Mouse (Mus musculus) adrenal gland, adult (tissue): ENCODE data around the gene Rora.
A peak's percentile ranks its signal among the peaks of the same experiment; 100 is the strongest.

Experiments
- DNase-seq, 2 experiments: peaks; one replicate each; pipeline ENCODE4 v3.0.0; 2022 to 2023; ENCODE audit warnings: low spot score in 1 of 2; ENCODE audit not compliant: inconsistent age in 2 of 2

Gene Rora

GRCm38 (mm10) chr9:68653211-68654038 lies at the start of gene Rora:
TSS of gene Rora (plus strand) at chr9:68653786.
- DNase-seq, result peak; percentile 82 to 93

GRCm38 (mm10) chr9:68614006-68614405 lies 39.6 kb upstream of the Rora start:
- DNase-seq, result no peak

DNA sequence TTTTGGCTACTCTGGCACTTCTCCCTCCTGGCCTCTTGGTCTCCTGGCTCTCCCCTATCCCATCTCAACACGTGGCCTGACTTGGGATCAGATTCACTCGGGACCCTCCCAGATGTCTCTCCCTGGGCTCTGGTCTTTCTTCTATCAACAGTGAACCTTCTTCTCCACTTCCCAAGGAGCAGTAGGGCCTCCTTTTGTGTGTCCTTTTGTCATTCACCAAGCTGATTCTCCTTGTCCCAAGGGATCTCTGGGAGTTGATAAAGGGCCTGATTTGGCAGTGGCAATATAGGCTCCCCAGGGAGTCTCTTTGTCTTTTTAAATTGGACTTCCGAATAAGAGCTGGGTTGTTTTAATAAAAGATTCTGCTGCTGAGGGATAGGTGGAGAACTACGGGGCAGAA lies 36.5 kb upstream of the Rora start:
- no peak for DNase-seq

GRCm38 (mm10) chr9:68620036-68620435 lies 33.5 kb upstream of the Rora start:
- no peak for DNase-seq

- no peak for DNase-seq
Measured at GRCm38 (mm10) chr9:68620441-68620840, 33.1 kb upstream of the Rora start.

- DNase-seq, result peak; percentile 19 to 26
Measured at GRCm38 (mm10) chr9:68624981-68625380, 28.6 kb upstream of the Rora start.

DNA sequence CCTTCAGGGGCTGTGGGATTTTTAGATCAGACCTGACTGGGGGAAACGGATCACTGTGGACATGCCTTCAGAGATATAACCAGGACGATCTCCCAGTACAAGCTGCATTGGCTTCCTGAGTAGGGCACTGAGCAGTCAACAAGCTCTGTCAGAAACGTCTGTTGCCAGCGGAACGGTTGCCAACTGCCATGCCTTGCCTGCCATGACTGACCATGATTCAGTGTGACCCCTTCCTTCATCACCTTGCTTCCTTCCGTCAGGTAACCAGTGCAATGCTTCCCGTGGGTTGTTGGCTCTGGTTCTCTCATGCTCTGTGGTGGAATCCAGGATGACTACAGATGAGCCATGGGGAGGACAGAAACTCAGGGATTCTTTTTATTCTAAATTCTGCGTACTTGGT lies 16.3 kb upstream of the Rora start:
- DNase-seq, result no peak

GRCm38 (mm10) chr9:68641123-68641522 lies 12.5 kb upstream of the Rora start:
- DNase-seq, result no peak

- DNase-seq, result no peak
Measured at GRCm38 (mm10) chr9:68648061-68648460, 5.5 kb upstream of the Rora start.

DNA sequence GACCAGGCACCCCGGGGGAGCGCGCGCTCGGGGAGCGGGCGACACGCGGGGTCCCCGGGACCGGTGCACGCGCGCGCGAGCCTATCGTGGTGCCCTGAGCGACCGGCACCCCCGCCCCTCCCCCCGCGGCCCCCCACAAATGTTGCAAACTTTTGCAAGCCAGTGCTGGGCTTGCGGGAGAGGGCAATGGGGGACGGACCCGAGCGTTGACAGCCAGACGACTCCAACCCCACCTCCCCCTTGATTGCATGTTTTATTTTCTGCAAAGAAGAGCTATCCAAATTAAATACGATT lies 400 bp downstream of the Rora start:
- no peak for DNase-seq

DNA sequence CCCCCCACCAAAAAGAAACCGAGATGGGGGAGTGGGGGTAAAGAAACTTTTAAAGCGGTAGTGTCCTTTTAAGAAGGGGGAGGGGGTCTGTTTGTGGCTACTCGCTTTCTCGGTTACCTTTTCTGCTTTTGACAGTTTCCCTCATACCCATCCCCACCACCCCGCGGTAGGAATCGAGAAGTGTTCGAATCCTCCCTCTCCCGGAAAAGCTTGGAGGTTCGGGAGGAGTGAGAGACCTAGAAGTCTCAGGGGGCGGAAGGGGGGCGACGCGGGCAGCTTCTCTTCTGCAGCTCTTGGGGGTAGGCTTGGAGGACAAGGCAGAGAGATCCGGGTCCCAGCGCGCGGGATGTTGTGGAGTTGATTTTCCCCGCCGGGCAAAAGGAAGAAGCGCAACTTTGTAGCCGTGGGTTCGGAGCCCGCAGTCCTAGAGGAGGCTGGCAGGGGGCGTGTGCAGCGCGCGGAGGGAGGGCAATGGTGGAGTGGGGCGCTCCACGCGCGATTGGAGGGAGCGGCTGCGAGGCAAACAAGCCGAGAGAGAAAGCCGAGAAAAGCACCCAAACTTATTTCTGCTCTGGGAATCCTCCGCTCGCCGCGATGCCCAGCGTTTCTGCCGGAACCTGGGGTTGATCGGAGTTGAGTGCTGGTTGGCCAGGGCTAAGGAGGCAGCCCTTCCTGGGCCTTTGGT lies 889 bp downstream of the Rora start:
- DNase-seq, result peak; percentile 61 to 90

- peak; percentile 84 to 95 for DNase-seq
Measured at GRCm38 (mm10) chr9:68655018-68656005, 1.7 kb downstream of the Rora start.

GRCm38 (mm10) chr9:68656076-68656795 lies 2.6 kb downstream of the Rora start:
- DNase-seq, result peak; percentile 65 to 89

- DNase-seq, result peak in 1 of 2 experiments; percentile 69
Measured at GRCm38 (mm10) chr9:68656796-68657130, 3.2 kb downstream of the Rora start.

GRCm38 (mm10) chr9:68670731-68671130 lies 17.1 kb downstream of the Rora start:
- peak in 1 of 2 experiments; percentile 56 for DNase-seq

DNA sequence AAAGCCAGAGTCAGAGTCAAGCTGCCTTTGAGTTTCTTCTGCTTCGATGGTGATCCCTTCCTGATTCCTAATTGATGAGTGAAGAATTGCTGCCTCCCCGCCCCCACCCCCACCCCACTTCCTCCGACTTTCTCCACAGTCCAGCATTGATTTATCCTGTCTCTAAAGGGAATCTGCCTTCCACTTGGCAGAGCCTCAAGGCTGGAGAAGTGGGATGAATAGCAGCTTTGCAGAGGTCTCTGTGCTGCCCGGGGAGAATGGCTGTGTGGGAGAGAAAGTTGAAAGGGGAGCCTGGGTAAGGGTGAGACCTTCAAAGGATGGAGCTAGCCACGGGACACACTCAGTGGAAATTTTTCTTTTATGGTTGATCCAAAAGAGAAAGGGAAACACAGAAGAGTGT lies 18.9 kb downstream of the Rora start:
- peak; percentile 44 to 83 for DNase-seq

DNA sequence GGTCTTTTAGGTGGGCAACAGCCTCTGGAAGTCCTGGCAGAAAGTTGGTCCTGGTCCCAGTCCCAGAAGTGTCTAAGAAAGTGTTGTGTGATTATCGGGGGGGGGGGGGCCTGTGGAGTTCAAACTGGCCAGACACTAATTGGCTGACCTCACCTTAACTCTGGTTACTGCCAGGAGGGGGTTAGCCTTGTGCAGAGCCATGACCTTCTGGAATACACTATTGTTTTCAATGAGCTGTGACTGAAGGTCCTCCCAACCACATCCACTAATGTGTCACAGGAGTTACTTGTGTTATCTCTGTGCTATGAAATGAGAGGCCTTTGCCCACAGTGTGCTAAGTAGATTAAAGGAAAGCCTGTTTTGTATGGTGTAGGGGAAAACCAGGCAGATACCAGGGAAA lies 19.6 kb downstream of the Rora start:
- DNase-seq, result peak in 1 of 2 experiments; percentile 81

- no peak for DNase-seq
Measured at GRCm38 (mm10) chr9:68679871-68680374, 26.3 kb downstream of the Rora start.

- no peak for DNase-seq
Measured at GRCm38 (mm10) chr9:68683938-68684337, 30.4 kb downstream of the Rora start.

- DNase-seq, result no peak
Measured at GRCm38 (mm10) chr9:68685562-68685961, 32.0 kb downstream of the Rora start.
